ENCODE assay signal across 8 mouse cellular contexts in the genomic region with DNA sequence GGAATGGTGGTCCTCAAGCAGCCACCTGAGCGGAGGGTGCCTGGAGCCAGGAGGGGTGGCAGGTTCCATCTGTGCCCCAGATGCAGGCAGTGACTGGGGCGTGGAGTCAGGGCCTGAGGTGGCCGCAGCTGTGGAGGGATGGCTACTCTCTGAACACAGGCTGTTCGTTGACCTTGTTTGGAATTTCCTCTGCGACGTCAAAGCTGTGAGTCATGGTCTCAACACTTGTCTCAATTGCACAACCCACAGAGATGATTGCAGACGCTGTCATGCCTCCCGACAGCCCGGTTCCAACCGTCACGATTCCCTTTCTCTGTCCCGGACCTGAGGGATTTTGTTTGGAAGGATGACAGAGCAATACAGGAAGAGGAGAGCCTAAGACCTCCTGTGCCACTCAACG. TPM values are rescaled to one million over a fixed set of nuclear protein-coding genes. Genes with fewer than 3 reads are reported as not detected.
DNase-seq lines count a peak whose midpoint lies in the region; ATAC-seq and TF ChIP-seq lines count a peak whose summit lies in the region.

No protein-coding gene starts in this region.

- CTCF ChIA-PET in Patski (lab: Charles Lee): no interaction called here

- H3K27me3 ChIP-seq in Patski: no peaks in the 10 kb centered on the region

- DNase-seq in embryo, embryonic 10 days (ENCODE audit: low spot score): peak; percentile 30
- DNase-seq in embryo, embryonic 10.5 days (ENCODE audit: low spot score): no peak
- DNase-seq in Patski (ENCODE audit: low read depth, low spot score): peak; percentile 87
- peak; percentile 52 for DNase-seq in gonadal fat pad, adult 2 months (ENCODE audit: low read depth)
- DNase-seq in kidney, postnatal 36 days: peak; percentile 57 to 64
- DNase-seq in monocyte, adult 2 months (ENCODE audit: low read depth in 1 of 2, low spot score in 2 of 2): peak; percentile 64 to 65
- DNase-seq in B cell, adult 2 months: no peak
- DNase-seq in ovary, postnatal 14 days (ENCODE audit: low spot score): no peak

- TF ChIP-seq CTCF in Patski (IDR thresholded peaks at IDR 0.05): no peak

- in situ Hi-C loops in Patski (cut with MboI; ENCODE audit: low pct_unique_long_range_greater_than_20kb): no loop called here

- peak; percentile 87 for ATAC-seq in Patski

- POLR2A ChIA-PET in Patski (lab: Charles Lee): interaction anchor here (1.8 kb wide), 1 partner anchor 27 kb away, joined by 7 read pairs; no protein-coding TSS in a partner anchor

RNA-seq across cellular contexts. Expression of gene Id3, which starts 26.3 kb away (rescaled TPM):
- 175 TPM for polyA plus RNA-seq in Patski (2021)
- 113 and 205 TPM in 2 replicates for polyA plus RNA-seq in gonadal fat pad, adult 2 months (2012; rRNA removed)

RNA-seq across cellular contexts. Expression of gene E2f2, which starts 55.2 kb away (rescaled TPM):
- polyA plus RNA-seq in Patski (2021): 1.1 TPM
- 2.0 and 2.4 TPM in 2 replicates for polyA plus RNA-seq in gonadal fat pad, adult 2 months (2012; rRNA removed)

Comparison
In these comparisons a context has a peak if more than half of its experiments do, and no peak if none do; other contexts are left out.
1. DNase-seq: peak in embryo, embryonic 10 days (single experiment), Patski (single experiment), gonadal fat pad, adult 2 months (single experiment), kidney, postnatal 36 days (2 of 2) and monocyte, adult 2 months (2 of 2); none in embryo, embryonic 10.5 days (single experiment), B cell, adult 2 months (0 of 2) and ovary, postnatal 14 days (single experiment).